ENCODE assay signal across 8 mouse cellular contexts in the genomic region with DNA sequence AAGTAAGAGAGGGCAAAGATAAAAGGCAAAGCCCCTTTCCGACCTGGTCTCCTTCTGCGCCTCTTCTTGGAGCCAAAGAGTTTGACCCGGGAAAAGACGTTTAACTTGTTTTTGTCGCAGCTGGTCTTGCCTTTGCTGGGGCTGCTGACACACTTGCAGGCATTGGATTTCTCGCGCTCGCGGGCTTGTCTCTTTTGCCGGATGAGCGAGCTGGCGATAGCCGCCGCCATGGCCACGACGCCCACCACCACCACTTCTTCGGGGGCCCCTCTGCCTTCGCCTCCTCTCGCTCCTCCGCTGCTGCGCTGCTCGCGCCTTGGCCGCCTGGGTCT.
DNase-seq lines count a peak whose midpoint lies in the region; ATAC-seq and TF ChIP-seq lines count a peak whose summit lies in the region.

No protein-coding gene starts in this region.

- peak; percentile 2 for DNase-seq in adrenal gland, postnatal 10 days
- DNase-seq in adrenal gland, postnatal 25 days = no peak
- DNase-seq in neural tube, embryonic 11.5 days (ENCODE audit: low spot score) = peak; percentile 38
- DNase-seq in neural tube, embryonic 10.5 days (ENCODE audit: extremely low spot score, low spot score) = no peak
- no peak for DNase-seq in hindbrain, embryonic 11.5 days (ENCODE audit: low spot score)
- no peak for DNase-seq in liver, embryonic 14.5 days (ENCODE audit: low read depth in 3 of 3, low spot score in 3 of 3)
- no peak for DNase-seq in natural killer cell, adult 2 months (ENCODE audit: low spot score in 2 of 2)
- no peak for DNase-seq in gastrocnemius, postnatal 36 days

- ATAC-seq in neural tube, embryonic 11.5 days (ENCODE audit: insufficient read depth, low FRiP score, low TSS enrichment) = peak; percentile 48
- ATAC-seq in hindbrain, embryonic 11.5 days (ENCODE audit: low FRiP score) = peak; percentile 59; the same call in 1 of the 2 replicates
- ATAC-seq in liver, embryonic 14.5 days (ENCODE audit: insufficient read depth) = no peak; the same call in 1 of the 2 replicates

- no peaks in the 10 kb centered on the region for H3K9me3 ChIP-seq in neural tube, embryonic 11.5 days (ENCODE audit: control insufficient read depth, low read length)
- no peaks in the 10 kb centered on the region for H3K9me3 ChIP-seq in hindbrain, embryonic 11.5 days (ENCODE audit: control insufficient read depth, low read length)
- H3K9me3 ChIP-seq in liver, embryonic 14.5 days (ENCODE audit: control insufficient read depth, low read length) = no peaks in the 10 kb centered on the region

- no peak overlapping the region for H3K27ac ChIP-seq in neural tube, embryonic 11.5 days (ENCODE audit: low read depth, low read length)
- no peak overlapping the region for H3K27ac ChIP-seq in hindbrain, embryonic 11.5 days (ENCODE audit: low read depth, low read length)
- no peak overlapping the region for H3K27ac ChIP-seq in liver, embryonic 14.5 days

- TF ChIP-seq EP300 in liver, embryonic 14.5 days (IDR thresholded peaks at IDR 0.05; ENCODE audit: low read depth) = no peak

- peak overlapping the region; percentile 52 for H3K9ac ChIP-seq in neural tube, embryonic 11.5 days (ENCODE audit: low read length)
- H3K9ac ChIP-seq in hindbrain, embryonic 11.5 days (ENCODE audit: low read depth, low read length) = peak overlapping the region; percentile 52
- no peak overlapping the region for H3K9ac ChIP-seq in liver, embryonic 14.5 days (replicated peaks)

- 15% methylated on average over 23 of the region's 24 CpGs for WGBS in neural tube, embryonic 11.5 days
- 12% methylated on average over 24 of the region's 24 CpGs for WGBS in hindbrain, embryonic 11.5 days
- 13% methylated on average over 24 of the region's 24 CpGs for WGBS in liver, embryonic 14.5 days (ENCODE audit: insufficient replicate concordance)

- no peak for TF ChIP-seq CTCF in liver, embryonic 14.5 days (IDR thresholded peaks at IDR 0.05; ENCODE audit: low read depth)

- H3K27me3 ChIP-seq in neural tube, embryonic 11.5 days (ENCODE audit: control insufficient read depth, insufficient read depth, low read length) = no peaks in the 10 kb centered on the region
- H3K27me3 ChIP-seq in hindbrain, embryonic 11.5 days (ENCODE audit: control insufficient read depth, insufficient read depth, low read length) = no peaks in the 10 kb centered on the region
- peaks cover 12% of the 10 kb centered on the region for H3K27me3 ChIP-seq in liver, embryonic 14.5 days (ENCODE audit: control insufficient read depth, insufficient read depth, low read length)

- H3K36me3 ChIP-seq in neural tube, embryonic 11.5 days (ENCODE audit: control insufficient read depth, insufficient read depth, low read length) = no peaks in the 10 kb centered on the region
- H3K36me3 ChIP-seq in hindbrain, embryonic 11.5 days (ENCODE audit: control insufficient read depth, insufficient read depth, low read length) = no peaks in the 10 kb centered on the region
- no peaks in the 10 kb centered on the region for H3K36me3 ChIP-seq in liver, embryonic 14.5 days (replicated peaks; ENCODE audit: control insufficient read depth, insufficient read depth, low read depth)

- peak overlapping the region; percentile 59 for H3K4me2 ChIP-seq in neural tube, embryonic 11.5 days (ENCODE audit: low read depth)
- H3K4me2 ChIP-seq in hindbrain, embryonic 11.5 days (replicated peaks; ENCODE audit: low read depth, low read length) = peak overlapping the region; percentile 73
- H3K4me2 ChIP-seq in liver, embryonic 14.5 days (ENCODE audit: low read depth) = peak overlapping the region; percentile 55

- peak overlapping the region; percentile 50 for H3K4me3 ChIP-seq in neural tube, embryonic 11.5 days (ENCODE audit: low read depth, low read length)
- peak overlapping the region; percentile 51 for H3K4me3 ChIP-seq in hindbrain, embryonic 11.5 days (ENCODE audit: low read depth, low read length)
- peak overlapping the region; percentile 45 to 52 for H3K4me3 ChIP-seq in liver, embryonic 14.5 days (ENCODE audit: insufficient read depth in 1 of 2, low read depth in 2 of 2, low read length in 2 of 2)

- H3K4me1 ChIP-seq in neural tube, embryonic 11.5 days (ENCODE audit: control insufficient read depth, insufficient read depth, low read length) = no peaks in the 10 kb centered on the region
- no peaks in the 10 kb centered on the region for H3K4me1 ChIP-seq in hindbrain, embryonic 11.5 days (replicated peaks; ENCODE audit: control insufficient read depth, insufficient read depth, low read length)
- no peaks in the 10 kb centered on the region for H3K4me1 ChIP-seq in liver, embryonic 14.5 days (replicated peaks; ENCODE audit: control insufficient read depth in 2 of 2, insufficient read depth in 2 of 2, low read length in 1 of 2)

- intact Hi-C loops in gastrocnemius, postnatal 36 days (cut with DNase I) = no loop called here

Comparison
In these comparisons a context has a peak if more than half of its experiments do, and no peak if none do; other contexts are left out.
1. DNase-seq: peak in adrenal gland, postnatal 10 days (single experiment) and neural tube, embryonic 11.5 days (single experiment); none in adrenal gland, postnatal 25 days (single experiment), neural tube, embryonic 10.5 days (single experiment), hindbrain, embryonic 11.5 days (single experiment), liver, embryonic 14.5 days (0 of 3), natural killer cell, adult 2 months (0 of 2) and gastrocnemius, postnatal 36 days (0 of 2).
2. Peak in every context shown above with its lines, with median percentiles within 50 percentile points of each other: H3K4me2 ChIP-seq and H3K4me3 ChIP-seq.